Mouse (Mus musculus): ENCODE measurements at regions not wholly inside any gene's neighbourhood (a gene's known extent, or its start where the extent isn't known, plus 50 kb on each side); places are given as distances from the start of the nearest gene placed in this dataset.

GRCm38 (mm10) chr13:106454366-106454927 lies 482.3 kb downstream of the Ipo11 start:
- TF ChIP-seq EP300 (IDR thresholded peaks at IDR 0.05) (no peak), CTCF (IDR thresholded peaks at IDR 0.05) (no peak)
